Mouse (Mus musculus): Measurements from ENCODE around the gene Gadl1. TPM values are rescaled to one million over a fixed set of nuclear protein-coding genes. Genes with fewer than 3 reads are reported as not detected.
A peak's percentile ranks its signal among the peaks of the same experiment; 100 is the strongest.

Gene Gadl1
- polyA plus RNA-seq, 1 experiment from 2014 or later, result 0.76 TPM

DNA sequence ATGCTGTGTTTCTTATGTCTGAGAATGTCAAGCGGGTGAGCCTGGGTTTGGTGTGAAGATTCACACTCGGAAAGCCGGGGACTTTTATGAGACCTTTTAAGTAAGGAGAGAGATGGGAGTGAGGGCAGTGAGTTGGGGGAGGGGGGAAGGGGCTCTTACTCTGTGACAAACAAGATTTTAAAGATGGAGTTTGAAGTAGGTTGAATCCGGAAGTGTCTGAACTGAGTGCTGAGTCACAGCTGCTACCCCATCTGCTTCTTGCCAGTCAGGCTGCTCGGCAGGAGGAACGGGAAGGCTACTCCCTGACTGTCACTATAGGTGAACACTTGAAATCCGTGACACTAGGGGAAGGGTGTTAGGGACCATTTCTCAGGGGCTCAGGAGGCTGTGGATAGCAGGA lies 33.7 kb downstream of the Gadl1 start:
- H3K9me3 ChIP-seq (ENCODE audit: control insufficient read depth, low read length), result no peaks in the 10 kb centered on the region
- no peak overlapping the region for H3K9ac ChIP-seq (ENCODE audit: low read depth, low read length)
- no peak overlapping the region for H3K4me3 ChIP-seq (ENCODE audit: low read length)
- no peak; the same call in 1 of the 2 replicates for ATAC-seq
- no peak overlapping the region for H3K4me2 ChIP-seq (ENCODE audit: low read length)
- peak overlapping the region; percentile 23; the same call in 1 of the 2 replicates for H3K27ac ChIP-seq (ENCODE audit: low read depth, low read length)
- no peaks in the 10 kb centered on the region for H3K36me3 ChIP-seq (ENCODE audit: control insufficient read depth, insufficient read depth, low read length)
- peaks cover 4% of the 10 kb centered on the region for H3K4me1 ChIP-seq (ENCODE audit: control insufficient read depth, insufficient read depth, low read depth, low read length)
- WGBS, result 24% methylated on average over 7 of the region's 7 CpGs
- H3K27me3 ChIP-seq (replicated peaks; ENCODE audit: control insufficient read depth, insufficient read depth, low read length), result no peaks in the 10 kb centered on the region

DNA sequence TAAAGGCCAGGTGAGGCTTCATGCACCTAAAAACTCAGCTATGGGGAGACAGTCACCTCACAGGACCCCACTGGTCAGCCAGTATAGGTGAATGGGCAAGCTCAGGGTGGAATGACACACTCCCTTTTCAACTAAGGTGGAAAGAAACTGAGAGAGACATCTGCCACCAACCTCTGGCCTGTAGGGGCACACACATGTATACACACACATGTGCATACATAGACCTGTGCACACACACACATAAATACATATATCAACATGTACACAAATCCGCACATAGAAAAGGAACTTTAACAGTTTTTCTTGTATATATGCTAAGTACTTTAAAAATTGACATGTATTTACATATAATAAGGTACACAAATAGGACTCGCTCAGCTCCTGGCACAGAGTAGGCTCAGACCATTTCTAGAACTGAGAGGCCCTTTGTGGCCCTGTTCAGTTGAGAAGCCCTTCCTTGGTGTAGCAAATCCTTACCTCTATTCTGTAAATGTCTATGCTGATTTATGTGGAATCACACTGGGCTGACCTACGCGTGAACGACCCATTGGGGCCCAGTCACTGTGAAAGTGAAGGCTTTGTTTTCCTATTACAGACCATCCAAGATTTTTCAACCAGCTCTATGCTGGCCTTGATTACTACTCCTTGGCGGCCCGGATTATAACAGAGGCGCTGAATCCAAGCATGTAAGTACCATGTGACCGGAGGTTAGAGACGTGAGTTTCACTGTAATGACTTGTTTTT lies 34.5 kb downstream of the Gadl1 start:
- ATAC-seq, result peak; percentile 85; the same call in 1 of the 2 replicates
- peak overlapping the region; percentile 23; the same call in 1 of the 2 replicates for H3K27ac ChIP-seq (ENCODE audit: low read depth, low read length)
- H3K9me3 ChIP-seq (ENCODE audit: control insufficient read depth, low read length), result no peaks in the 10 kb centered on the region
- no peaks in the 10 kb centered on the region for H3K27me3 ChIP-seq (replicated peaks; ENCODE audit: control insufficient read depth, insufficient read depth, low read length)
- no peak overlapping the region for H3K4me3 ChIP-seq (ENCODE audit: low read length)
- 62% methylated on average over 10 of the region's 10 CpGs for WGBS
- H3K4me2 ChIP-seq (ENCODE audit: low read length), result no peak overlapping the region
- no peaks in the 10 kb centered on the region for H3K36me3 ChIP-seq (ENCODE audit: control insufficient read depth, insufficient read depth, low read length)
- H3K4me1 ChIP-seq (ENCODE audit: control insufficient read depth, insufficient read depth, low read depth, low read length), result peaks cover 4% of the 10 kb centered on the region
- no peak overlapping the region for H3K9ac ChIP-seq (ENCODE audit: low read depth, low read length)

DNA sequence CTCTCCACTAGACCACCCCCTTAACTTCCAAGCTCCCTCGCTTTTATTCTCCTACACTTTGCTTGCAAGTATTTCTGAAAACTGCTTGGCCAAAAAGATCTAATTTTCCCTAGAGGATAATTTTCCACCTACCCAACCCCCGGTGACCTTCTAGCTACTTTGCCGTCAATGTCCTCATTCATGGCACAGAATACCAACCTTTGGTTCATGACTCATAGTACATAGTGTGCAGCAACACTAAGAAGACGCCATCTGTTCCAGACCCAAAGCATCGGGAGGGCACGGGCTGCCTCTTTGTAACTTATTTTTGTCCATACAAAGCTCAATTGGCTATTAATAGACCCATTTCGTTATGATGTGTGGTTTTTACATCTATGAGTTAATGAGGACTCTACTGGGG lies 55.8 kb downstream of the Gadl1 start:
- no peak for ATAC-seq
- Histone ChIP-seq H3K4me2 (ENCODE audit: low read length) (no peak overlapping the region), H3K9me3 (ENCODE audit: control insufficient read depth, low read length) (no peaks in the 10 kb centered on the region), H3K36me3 (ENCODE audit: control insufficient read depth, insufficient read depth, low read length) (no peaks in the 10 kb centered on the region), H3K27me3 (replicated peaks; ENCODE audit: control insufficient read depth, insufficient read depth, low read length) (no peaks in the 10 kb centered on the region), H3K4me1 (ENCODE audit: control insufficient read depth, insufficient read depth, low read depth, low read length) (no peaks in the 10 kb centered on the region), H3K9ac (ENCODE audit: low read depth, low read length) (no peak overlapping the region), H3K4me3 (ENCODE audit: low read length) (no peak overlapping the region), H3K27ac (ENCODE audit: low read depth, low read length) (no peak overlapping the region)
- WGBS, result 88% methylated on average over 7 of the region's 7 CpGs

DNA sequence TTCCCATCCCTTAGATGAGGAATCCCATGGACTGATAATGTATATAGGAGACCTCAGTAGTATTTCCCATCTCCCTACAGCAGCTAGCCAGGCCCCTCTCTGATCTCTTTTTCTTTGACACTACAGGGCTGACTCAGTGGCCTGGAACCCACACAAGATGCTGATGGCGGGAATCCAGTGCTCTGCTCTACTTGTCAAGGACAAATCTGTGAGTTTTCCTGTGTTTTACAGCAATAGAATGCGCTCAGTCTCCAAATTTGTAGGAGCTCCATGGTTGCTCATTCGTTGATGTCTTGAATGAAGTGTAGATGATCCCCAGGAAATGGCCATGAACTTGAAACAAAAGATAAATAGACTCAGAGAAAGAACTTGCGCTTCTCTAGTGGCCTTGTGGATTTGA lies 56.9 kb downstream of the Gadl1 start:
- WGBS, result 91% methylated on average over 4 of the region's 4 CpGs
- ATAC-seq, result no peak

DNA sequence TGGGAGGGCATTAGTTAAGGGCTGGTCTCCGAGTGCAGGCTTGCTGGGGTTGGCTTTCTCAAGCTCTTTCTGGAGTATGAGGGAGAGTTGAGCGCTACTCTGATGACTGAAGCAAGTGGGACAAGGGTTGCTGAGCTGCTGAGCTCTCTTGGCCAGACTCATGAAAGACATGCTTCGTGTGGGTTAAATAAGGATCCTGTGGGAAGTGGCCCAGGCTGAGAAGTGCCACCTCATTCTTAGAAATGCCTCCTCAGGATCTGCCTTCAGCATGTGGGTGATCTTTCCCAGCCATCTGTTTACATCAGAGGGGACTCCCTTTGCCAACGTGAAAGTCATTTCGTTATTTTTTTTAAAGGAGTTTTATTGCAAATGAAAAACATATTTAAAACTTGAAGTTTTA lies 57.5 kb downstream of the Gadl1 start:
- whole genome bisulfite sequencing, result 94% methylated on average over 5 of the region's 5 CpGs
- no peak for ATAC-seq

More for the DNA sequence above, 56.9 kb downstream of the Gadl1 start:
- Histone ChIP-seq H3K9ac (ENCODE audit: low read depth, low read length) (no peak overlapping the region), H3K27ac (ENCODE audit: low read depth, low read length) (no peak overlapping the region), H3K36me3 (ENCODE audit: control insufficient read depth, insufficient read depth, low read length) (no peaks in the 10 kb centered on the region), H3K9me3 (ENCODE audit: control insufficient read depth, low read length) (no peaks in the 10 kb centered on the region), H3K27me3 (replicated peaks; ENCODE audit: control insufficient read depth, insufficient read depth, low read length) (no peaks in the 10 kb centered on the region), H3K4me1 (ENCODE audit: control insufficient read depth, insufficient read depth, low read depth, low read length) (no peaks in the 10 kb centered on the region), H3K4me2 (ENCODE audit: low read length) (no peak overlapping the region), H3K4me3 (ENCODE audit: low read length) (no peak overlapping the region)

DNA sequence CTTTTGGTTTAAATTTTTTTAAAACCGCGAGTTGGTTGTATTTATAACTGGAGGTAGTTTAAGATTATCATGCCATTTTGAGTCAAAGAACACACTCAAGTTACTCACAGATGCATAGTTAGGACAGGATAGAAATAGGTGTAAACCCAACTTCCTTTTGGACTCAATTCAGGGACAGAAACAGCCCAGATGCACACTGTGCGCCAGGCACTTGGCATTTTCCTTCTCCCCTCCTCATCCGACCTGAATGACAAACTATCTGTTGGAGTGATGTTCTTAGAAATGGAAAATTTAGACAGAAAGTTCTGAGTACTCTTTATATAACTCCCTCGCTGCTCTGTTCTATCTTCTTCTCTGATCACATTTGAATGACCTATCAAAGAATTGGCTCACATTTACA lies 58.4 kb downstream of the Gadl1 start:
- 93% methylated on average over 5 of the region's 5 CpGs for WGBS
- H3K27ac ChIP-seq (ENCODE audit: low read depth, low read length), result no peak overlapping the region
- H3K9ac ChIP-seq (ENCODE audit: low read depth, low read length), result no peak overlapping the region
- no peaks in the 10 kb centered on the region for H3K9me3 ChIP-seq (ENCODE audit: control insufficient read depth, low read length)
- no peaks in the 10 kb centered on the region for H3K4me1 ChIP-seq (ENCODE audit: control insufficient read depth, insufficient read depth, low read depth, low read length)
- no peaks in the 10 kb centered on the region for H3K36me3 ChIP-seq (ENCODE audit: control insufficient read depth, insufficient read depth, low read length)
- ATAC-seq, result no peak
- no peaks in the 10 kb centered on the region for H3K27me3 ChIP-seq (replicated peaks; ENCODE audit: control insufficient read depth, insufficient read depth, low read length)
- H3K4me2 ChIP-seq (ENCODE audit: low read length), result no peak overlapping the region
- no peak overlapping the region for H3K4me3 ChIP-seq (ENCODE audit: low read length)

More for the DNA sequence above, 57.5 kb downstream of the Gadl1 start:
- Histone ChIP-seq H3K4me2 (ENCODE audit: low read length) (no peak overlapping the region), H3K4me1 (ENCODE audit: control insufficient read depth, insufficient read depth, low read depth, low read length) (no peaks in the 10 kb centered on the region), H3K27ac (ENCODE audit: low read depth, low read length) (no peak overlapping the region), H3K4me3 (ENCODE audit: low read length) (no peak overlapping the region), H3K36me3 (ENCODE audit: control insufficient read depth, insufficient read depth, low read length) (no peaks in the 10 kb centered on the region), H3K9ac (ENCODE audit: low read depth, low read length) (no peak overlapping the region), H3K27me3 (replicated peaks; ENCODE audit: control insufficient read depth, insufficient read depth, low read length) (no peaks in the 10 kb centered on the region), H3K9me3 (ENCODE audit: control insufficient read depth, low read length) (no peaks in the 10 kb centered on the region)

DNA sequence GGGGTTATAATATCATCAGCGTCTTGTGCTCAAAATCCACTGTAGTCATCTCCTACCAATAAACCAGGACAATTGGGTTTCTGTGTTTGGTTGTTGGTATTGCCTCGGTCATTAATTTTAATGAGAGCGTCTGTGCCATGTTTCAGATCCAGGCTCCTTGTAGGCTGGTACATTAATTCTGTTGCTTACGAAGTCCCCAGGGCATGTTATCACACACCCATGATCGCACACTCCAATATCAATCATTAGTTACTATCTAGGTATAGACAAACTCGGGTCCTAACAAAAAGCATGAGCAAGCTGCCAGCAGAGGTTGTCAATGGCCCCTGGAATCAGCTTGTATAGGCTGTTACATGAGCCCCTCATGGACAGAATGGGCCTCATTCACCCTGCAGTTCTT lies 67.6 kb downstream of the Gadl1 start:
- Histone ChIP-seq H3K4me1 (ENCODE audit: control insufficient read depth, insufficient read depth, low read depth, low read length) (0 out of 2 replicates have a peak, but pooled peaks cover 2% of the 10 kb centered on the region), H3K9ac (ENCODE audit: low read depth, low read length) (no peak overlapping the region), H3K9me3 (ENCODE audit: control insufficient read depth, low read length) (no peaks in the 10 kb centered on the region), H3K36me3 (ENCODE audit: control insufficient read depth, insufficient read depth, low read length) (no peaks in the 10 kb centered on the region), H3K4me3 (ENCODE audit: low read length) (no peak overlapping the region), H3K27me3 (replicated peaks; ENCODE audit: control insufficient read depth, insufficient read depth, low read length) (no peaks in the 10 kb centered on the region), H3K27ac (ENCODE audit: low read depth, low read length) (no peak overlapping the region), H3K4me2 (ENCODE audit: low read length) (no peak overlapping the region)
- WGBS, result 59% methylated on average over 6 of the region's 6 CpGs
- no peak for ATAC-seq

DNA sequence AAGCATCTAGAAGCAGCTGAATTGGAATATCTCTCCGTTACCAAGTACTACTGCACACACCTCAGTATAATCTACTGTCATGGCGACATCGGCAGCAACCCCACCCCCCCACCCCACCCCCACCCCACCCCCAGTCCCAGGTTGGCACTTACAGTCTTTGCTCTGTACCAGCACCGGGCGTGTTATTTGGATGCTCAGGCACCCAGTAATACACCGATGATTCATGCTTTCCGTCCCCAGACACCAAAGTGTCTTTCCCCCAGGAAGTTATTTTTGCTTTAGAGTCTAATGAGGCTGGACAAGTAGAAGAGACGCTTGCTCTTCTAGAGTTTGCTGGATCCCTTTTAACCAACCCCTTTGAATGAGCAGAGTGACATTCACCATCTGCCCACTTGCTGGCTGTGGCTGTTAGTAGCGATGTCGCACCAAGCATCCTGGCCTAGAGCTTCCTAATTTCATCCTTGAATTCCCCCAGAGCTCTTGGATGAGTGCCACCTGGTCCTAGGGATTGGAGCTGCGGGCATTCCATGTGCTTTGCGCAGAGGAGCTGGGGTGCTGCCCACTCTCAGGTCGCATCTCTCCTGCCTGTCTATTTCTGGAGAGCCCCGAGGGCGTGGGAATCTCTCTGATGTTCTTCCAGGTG lies 68.5 kb downstream of the Gadl1 start:
- 0 out of 2 replicates have a peak, but pooled peaks cover 2% of the 10 kb centered on the region for H3K4me1 ChIP-seq (ENCODE audit: control insufficient read depth, insufficient read depth, low read depth, low read length)

DNA sequence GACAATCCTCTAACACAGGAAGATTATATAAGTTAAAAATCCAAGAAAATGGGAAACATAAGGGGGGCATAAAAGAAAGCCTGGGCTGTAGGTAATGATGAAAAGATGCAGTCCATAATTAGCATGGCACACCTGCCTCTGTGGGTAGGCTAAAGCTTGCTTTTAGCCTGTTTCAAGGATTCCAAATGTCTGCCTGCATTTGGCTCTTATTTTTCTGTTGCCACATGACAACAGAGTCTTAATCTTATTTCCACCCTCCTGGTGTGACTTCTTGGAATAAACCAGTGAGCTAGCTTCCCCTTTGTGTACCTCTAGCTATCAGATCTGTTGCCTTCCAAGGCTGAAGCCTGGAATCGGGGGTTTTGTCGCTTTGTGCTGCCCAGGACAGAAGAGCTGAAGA lies 69.2 kb downstream of the Gadl1 start:
- Histone ChIP-seq H3K9ac (ENCODE audit: low read depth, low read length) (no peak overlapping the region), H3K27me3 (replicated peaks; ENCODE audit: control insufficient read depth, insufficient read depth, low read length) (no peaks in the 10 kb centered on the region), H3K4me1 (ENCODE audit: control insufficient read depth, insufficient read depth, low read depth, low read length) (0 out of 2 replicates have a peak, but pooled peaks cover 2% of the 10 kb centered on the region), H3K36me3 (ENCODE audit: control insufficient read depth, insufficient read depth, low read length) (no peaks in the 10 kb centered on the region), H3K4me2 (ENCODE audit: low read length) (no peak overlapping the region), H3K9me3 (ENCODE audit: control insufficient read depth, low read length) (no peaks in the 10 kb centered on the region), H3K27ac (ENCODE audit: low read depth, low read length) (no peak overlapping the region), H3K4me3 (ENCODE audit: low read length) (no peak overlapping the region)
- no peak for ATAC-seq
- WGBS, result 56% methylated on average over 2 of the region's 2 CpGs

More for the DNA sequence above, 68.5 kb downstream of the Gadl1 start:
- Histone ChIP-seq H3K9me3 (ENCODE audit: control insufficient read depth, low read length) (no peaks in the 10 kb centered on the region), H3K4me2 (ENCODE audit: low read length) (no peak overlapping the region), H3K9ac (ENCODE audit: low read depth, low read length) (no peak overlapping the region), H3K4me3 (ENCODE audit: low read length) (no peak overlapping the region), H3K27me3 (replicated peaks; ENCODE audit: control insufficient read depth, insufficient read depth, low read length) (no peaks in the 10 kb centered on the region), H3K36me3 (ENCODE audit: control insufficient read depth, insufficient read depth, low read length) (no peaks in the 10 kb centered on the region), H3K27ac (ENCODE audit: low read depth, low read length) (0 out of 2 replicates have a peak overlapping the region, but pooled peaks have one; percentile 29)
- ATAC-seq, result peak; percentile 85
- WGBS, result 63% methylated on average over 15 of the region's 15 CpGs
